Mouse (Mus musculus) lung, postnatal 0 days (tissue): ENCODE results near the gene Ankrd27. TPM values are rescaled to one million over a fixed set of nuclear protein-coding genes. Genes with fewer than 3 reads are reported as not detected.

Experiments
- ATAC-seq: fragments of 200-750 bp; cut with Nextera tagmentation; 2 replicates; pipeline ENCODE4 v1.8.0; 2017; ENCODE audit warnings: moderate library complexity
- DNase-seq: peaks from one replicate; pipeline ENCODE4 v3.0.0-alpha.2; 2016; ENCODE audit warnings: low spot score
- H3K27ac ChIP-seq: fragments of 300-500 bp; sonication (generic); 2 replicates; pipeline ENCODE4 v1.5.1; 2014; ENCODE audit warnings: antibody characterized with exemption, mild to moderate bottlenecking, low read length, mixed read lengths
- H3K27me3 ChIP-seq: fragments of 300-500 bp; sonication (generic); replicated peaks from 2 replicates; pipeline ENCODE4 v1.6.1; 2014; ENCODE audit warnings: low read length, mixed read lengths; ENCODE audit not compliant: insufficient read depth
- H3K36me3 ChIP-seq: fragments of 300-500 bp; sonication (generic); 2 replicates; pipeline ENCODE4 v1.6.1; 2014; ENCODE audit warnings: low read length, mixed read lengths; ENCODE audit not compliant: insufficient read depth
- H3K4me1 ChIP-seq: fragments of 300-500 bp; sonication (generic); 2 replicates; pipeline ENCODE4 v1.6.1; 2014; ENCODE audit warnings: antibody characterized with exemption, low read depth, low read length, mixed read lengths; ENCODE audit not compliant: insufficient read depth
- H3K4me2 ChIP-seq: fragments of 300-500 bp; sonication (generic); replicated peaks from 2 replicates; pipeline ENCODE4 v1.6.1; 2014; ENCODE audit warnings: low read depth, mild to moderate bottlenecking, low read length, moderate library complexity, mixed read lengths
- H3K4me3 ChIP-seq: fragments of 300-500 bp; sonication (generic); 2 replicates; pipeline ENCODE4 v1.5.1; 2014; ENCODE audit warnings: low read depth, low read length
- H3K9ac ChIP-seq: fragments of 300-500 bp; sonication (generic); replicated peaks from 2 replicates; pipeline ENCODE4 v1.6.1; 2014; ENCODE audit warnings: low read depth, mild to moderate bottlenecking
- H3K9me3 ChIP-seq: fragments of 300-500 bp; sonication (generic); 2 replicates; pipeline ENCODE4 v1.6.1; 2016; ENCODE audit warnings: low read length, mixed read lengths
- CTCF ChIP-seq: IDR thresholded peaks from 2 replicates; pipeline ENCODE4 v1.5.1; 2016; ENCODE audit warnings: antibody characterized with exemption, mild to moderate bottlenecking
- EP300 ChIP-seq: IDR thresholded peaks from 2 replicates; pipeline ENCODE4 v1.6.1; 2016; ENCODE audit warnings: antibody characterized with exemption, mild to moderate bottlenecking, control low read depth
- WGBS: fragments of 180-500 bp; shearing (Covaris S2); extraction: QIAGEN DNeasy Blood & Tissue Kit; methylation state at CpG from one replicate; pipeline ENCODE4 v1.1.7; 2014; 5-methylcytosine and 5-hydroxymethylcytosine counted together
- polyA plus RNA-seq: library from polyadenylated mRNA; unstranded; fragments of >200 nt; fragmentation: Nextera tagmentation; extraction: Ambion mirVana; gene quantifications from 2 replicates; pipeline ENCODE4 v1.2.1, GENCODE M21; 2015

Ankrd27 gene
- polyA plus RNA-seq, 1 experiment from 2014 or later: 12.7 TPM

- no peaks in the 10 kb centered on the region for H3K36me3 ChIP-seq
- no peaks in the 10 kb centered on the region for H3K9me3 ChIP-seq
- no peak for ATAC-seq
- no peak overlapping the region for H3K4me3 ChIP-seq
- TF ChIP-seq EP300 (no peak), CTCF (peak; percentile 35)
- no peak overlapping the region for H3K27ac ChIP-seq
- WGBS: 71% methylated on average over 10 of the region's 10 CpGs
- H3K4me2 ChIP-seq: no peak overlapping the region
- no peaks in the 10 kb centered on the region for H3K27me3 ChIP-seq
- no peaks in the 10 kb centered on the region for H3K4me1 ChIP-seq
- H3K9ac ChIP-seq: no peak overlapping the region
- DNase-seq: no peak
Measured at GRCm38 (mm10) chr7:35651583-35652270, 65.7 kb downstream of the Ankrd27 start.

- Histone ChIP-seq H3K27me3 (no peaks in the 10 kb centered on the region), H3K36me3 (no peaks in the 10 kb centered on the region)
- no peak for DNase-seq
Measured at GRCm38 (mm10) chr7:35657829-35658228, 71.8 kb downstream of the Ankrd27 start.

DNA sequence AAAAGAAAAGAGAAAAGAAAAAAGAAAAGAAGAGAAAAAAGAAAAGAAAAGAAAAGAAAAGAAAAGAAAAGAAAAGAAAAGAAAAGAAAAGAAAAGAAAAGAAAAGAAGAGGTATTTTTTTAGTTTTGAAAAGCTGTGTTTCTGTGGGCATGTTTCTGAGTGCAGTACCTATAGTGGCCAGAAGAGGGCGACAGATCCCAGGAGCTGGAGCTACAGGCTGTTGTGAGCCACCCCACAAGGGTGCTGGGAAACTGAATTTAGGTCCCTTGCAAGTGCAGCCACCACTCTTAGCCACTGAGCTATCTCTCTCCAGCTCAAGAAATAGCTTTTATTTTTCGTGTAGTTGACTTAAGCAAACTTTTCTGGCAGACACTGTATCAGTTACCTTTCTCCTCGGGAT is 73.1 kb downstream of the Ankrd27 start:
- ATAC-seq (no peak), DNase-seq (no peak)
- H3K9ac ChIP-seq: no peak overlapping the region
- no peak overlapping the region for H3K27ac ChIP-seq
- H3K27me3 ChIP-seq: no peaks in the 10 kb centered on the region
- no peak overlapping the region for H3K4me2 ChIP-seq
- no peaks in the 10 kb centered on the region for H3K4me1 ChIP-seq
- H3K36me3 ChIP-seq: no peaks in the 10 kb centered on the region
- WGBS: 51% methylated on average over 3 of the region's 3 CpGs
- peak; percentile 75 for TF ChIP-seq CTCF
- TF ChIP-seq EP300: no peak
- H3K4me3 ChIP-seq: no peak overlapping the region
- H3K9me3 ChIP-seq: no peaks in the 10 kb centered on the region

More at GRCm38 (mm10) chr7:35657829-35658228, 71.8 kb downstream of the Ankrd27 start:
- ATAC-seq: no peak
- H3K4me2 ChIP-seq: no peak overlapping the region
- no peaks in the 10 kb centered on the region for H3K4me1 ChIP-seq
- TF ChIP-seq CTCF (no peak), EP300 (no peak)
- H3K9ac ChIP-seq: no peak overlapping the region
- H3K9me3 ChIP-seq: no peaks in the 10 kb centered on the region
- H3K4me3 ChIP-seq: no peak overlapping the region
- 53% methylated on average over 6 of the region's 6 CpGs for WGBS
- H3K27ac ChIP-seq: no peak overlapping the region

DNA sequence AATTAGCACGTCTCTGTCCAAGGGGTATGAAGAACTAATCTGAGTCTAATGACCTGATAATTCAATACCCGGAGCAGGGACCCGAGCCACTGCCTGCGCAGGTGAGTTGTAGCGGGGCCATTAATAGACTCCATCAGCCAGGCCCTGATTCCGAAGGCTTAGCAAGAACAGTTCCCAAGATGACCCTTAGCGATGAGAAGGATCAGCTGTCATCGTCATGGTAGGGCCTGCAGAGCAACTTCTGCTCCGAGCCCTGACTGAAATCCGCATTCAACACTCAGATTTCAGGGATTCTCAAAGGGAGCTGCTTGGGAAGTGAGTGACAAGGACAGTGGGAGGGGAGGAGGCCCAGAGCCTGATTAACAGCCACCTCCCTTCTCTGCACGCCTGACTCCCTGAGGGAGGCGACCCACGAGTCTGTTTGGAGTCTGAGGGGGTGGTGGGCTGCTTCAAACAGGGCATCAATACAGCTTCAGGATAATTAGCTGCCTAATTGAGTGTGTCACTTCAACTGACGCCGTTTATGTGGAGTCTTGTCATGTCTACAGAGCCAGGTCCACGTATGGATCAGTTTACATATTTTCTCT is 77.8 kb downstream of the Ankrd27 start:
- Histone ChIP-seq H3K4me1 (no peaks in the 10 kb centered on the region), H3K9me3 (no peaks in the 10 kb centered on the region), H3K27ac (no peak overlapping the region), H3K36me3 (no peaks in the 10 kb centered on the region), H3K4me2 (no peak overlapping the region), H3K27me3 (no peaks in the 10 kb centered on the region), H3K4me3 (no peak overlapping the region), H3K9ac (no peak overlapping the region)
- 63% methylated on average over 16 of the region's 16 CpGs for WGBS
- TF ChIP-seq EP300 (no peak), CTCF (no peak)
- DNase-seq: no peak
- no peak for ATAC-seq

DNA sequence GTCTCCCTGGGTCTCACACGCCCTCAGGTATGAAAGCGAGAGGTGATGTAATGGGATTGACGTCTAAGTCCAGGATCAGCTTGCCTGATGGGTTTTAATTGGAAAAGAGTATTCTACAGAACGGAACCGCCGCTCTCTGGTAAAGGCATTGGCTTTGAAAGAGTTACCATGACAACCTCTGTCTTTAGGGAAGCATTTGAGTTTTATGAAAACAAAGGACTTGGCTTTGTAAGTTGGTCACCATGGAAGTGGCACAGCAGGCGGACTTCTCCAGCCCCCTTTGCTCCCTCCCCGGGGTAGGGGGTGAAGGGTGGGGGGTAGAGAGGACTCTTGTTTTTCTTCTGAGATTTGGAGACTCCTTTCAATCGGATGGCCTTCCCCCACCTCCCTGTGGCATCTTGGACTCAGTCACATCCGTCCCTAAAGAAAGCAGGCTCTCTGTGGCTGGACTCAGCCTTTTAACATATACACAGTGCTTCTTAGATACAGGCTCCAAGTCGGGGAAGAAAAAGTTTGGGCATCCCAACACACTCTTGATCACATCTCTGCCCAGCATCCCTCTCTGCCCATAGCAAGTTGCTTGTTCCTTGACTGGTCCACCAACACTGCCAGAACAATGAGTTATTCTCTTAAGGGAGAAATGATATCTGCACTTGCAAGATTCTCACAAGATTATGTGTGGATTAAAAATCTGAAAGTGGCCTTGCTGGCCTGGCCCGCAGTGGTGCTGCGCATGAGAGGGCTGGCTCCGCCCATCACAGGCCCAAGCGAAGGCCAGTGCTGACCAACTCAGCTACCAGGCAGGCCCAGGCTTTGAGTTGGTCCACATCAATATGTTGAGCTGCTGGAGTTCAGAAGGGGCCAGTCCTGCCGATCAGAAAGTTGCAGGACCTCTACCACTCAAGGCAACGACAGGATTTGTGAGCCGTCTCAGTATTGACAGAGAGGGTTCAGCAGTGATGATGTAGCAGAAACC is 82.3 kb downstream of the Ankrd27 start:
- ATAC-seq: no peak
- no peak for DNase-seq
- no peak overlapping the region for H3K9ac ChIP-seq
- whole genome bisulfite sequencing: 53% methylated on average over 18 of the region's 18 CpGs
- no peaks in the 10 kb centered on the region for H3K9me3 ChIP-seq
- no peak overlapping the region for H3K4me3 ChIP-seq
- H3K36me3 ChIP-seq: no peaks in the 10 kb centered on the region
- H3K4me2 ChIP-seq: no peak overlapping the region
- H3K4me1 ChIP-seq: no peaks in the 10 kb centered on the region
- no peak for TF ChIP-seq CTCF
- no peak for TF ChIP-seq EP300
- no peak overlapping the region for H3K27ac ChIP-seq
- H3K27me3 ChIP-seq: no peaks in the 10 kb centered on the region

- ATAC-seq: no peak
- no peak overlapping the region for H3K9ac ChIP-seq
- TF ChIP-seq CTCF: no peak
- no peak for TF ChIP-seq EP300
Measured at GRCm38 (mm10) chr7:35678976-35679375, 92.9 kb downstream of the Ankrd27 start.

More at GRCm38 (mm10) chr7:35678976-35679375, 92.9 kb downstream of the Ankrd27 start:
- no peaks in the 10 kb centered on the region for H3K36me3 ChIP-seq
- no peak overlapping the region for H3K4me2 ChIP-seq
- no peak overlapping the region for H3K4me3 ChIP-seq
- H3K4me1 ChIP-seq: no peaks in the 10 kb centered on the region
- WGBS: 71% methylated on average over 4 of the region's 4 CpGs
- no peaks in the 10 kb centered on the region for H3K9me3 ChIP-seq
- H3K27me3 ChIP-seq: no peaks in the 10 kb centered on the region
- no peak for DNase-seq
- H3K27ac ChIP-seq: no peak overlapping the region
